Comparison of ENCODE assay signal across 15 mouse cellular contexts in genomic region chr4:136016059-136016602, GRCm38 (mm10).
"Had no signal": no experiment of that assay in that cellular context is flagged by ENCODE, and none has a peak within 500 bp of the region (broad histone marks: within the 10 kb centered on the region; RNA-seq: fewer than 3 reads in every experiment).

No protein-coding gene starts in this region.

- H3K9ac ChIP-seq: liver, embryonic 12.5 days; liver, embryonic 15.5 days; neural tube, embryonic 13.5 days had no signal

- H3K9me3 ChIP-seq: liver, embryonic 12.5 days; liver, embryonic 15.5 days; neural tube, embryonic 13.5 days had no signal

- H3K27me3 ChIP-seq: liver, embryonic 12.5 days; liver, embryonic 15.5 days; neural tube, embryonic 13.5 days had no signal

- H3K4me3 ChIP-seq: left cerebral cortex, adult 2 months; liver, embryonic 12.5 days; liver, embryonic 15.5 days; neural tube, embryonic 13.5 days had no signal

- H3K27ac ChIP-seq: kidney, postnatal 0 days; left cerebral cortex, adult 2 months; liver, embryonic 12.5 days; liver, embryonic 15.5 days; macrophage; neural tube, embryonic 13.5 days; stomach, postnatal 0 days had no signal

- H3K4me2 ChIP-seq: liver, embryonic 12.5 days; liver, embryonic 15.5 days; midbrain, embryonic 11.5 days; neural tube, embryonic 13.5 days had no signal

- ATAC-seq: intestine, embryonic 16.5 days; liver, embryonic 12.5 days had no signal

- DNase-seq: kidney, adult 18-20 months; kidney, postnatal 36 days; layer of hippocampus, postnatal 36 days; lung, adult 2 months; midbrain, embryonic 14.5 days; right cerebral cortex, postnatal 4 days had no signal
